Mouse (Mus musculus) right cerebral cortex, postnatal 10 days (tissue): ENCODE measurements around the gene Tspyl1.
"Not testable (repeated sequence)": the region's sequence is repeated elsewhere in the genome, so short reads cannot be mapped to it uniquely, and the experiment has no call there.

ENCODE experiments used
- DNase-seq, 2 experiments: peaks; one replicate each; pipeline ENCODE4 v3.0.0; 2021; ENCODE audit warnings: low spot score in 2 of 2

The Tspyl1 gene

GRCm38 (mm10) chr10:34281962-34282388, at the start of gene Tspyl1:
Gene Tspyl1 (plus strand): TSS chr10:34282190.
- DNase-seq, result peak; percentile 99

GRCm38 (mm10) chr10:34233418-34233817, 48.6 kb upstream of the Tspyl1 start:
- DNase-seq, result no peak

GRCm38 (mm10) chr10:34233931-34234745, 47.9 kb upstream of the Tspyl1 start:
- no peak for DNase-seq

GRCm38 (mm10) chr10:34235384-34235783, 46.6 kb upstream of the Tspyl1 start:
- peak; percentile 20 to 28 for DNase-seq

GRCm38 (mm10) chr10:34236569-34236968, 45.4 kb upstream of the Tspyl1 start:
- no peak for DNase-seq

- no peak for DNase-seq
Observed at GRCm38 (mm10) chr10:34238536-34238935, 43.5 kb upstream of the Tspyl1 start.

GRCm38 (mm10) chr10:34244745-34245144, 37.2 kb upstream of the Tspyl1 start:
- no peak for DNase-seq

GRCm38 (mm10) chr10:34246106-34246505, 35.9 kb upstream of the Tspyl1 start:
- DNase-seq, result no peak

GRCm38 (mm10) chr10:34247757-34248156, 34.2 kb upstream of the Tspyl1 start:
- DNase-seq, result no peak

GRCm38 (mm10) chr10:34249594-34249993, 32.4 kb upstream of the Tspyl1 start:
- DNase-seq, result no peak

GRCm38 (mm10) chr10:34252833-34253232, 29.2 kb upstream of the Tspyl1 start:
- not testable (repeated sequence) for DNase-seq

- DNase-seq, result no peak
Observed at GRCm38 (mm10) chr10:34265106-34265505, 16.9 kb upstream of the Tspyl1 start.

- DNase-seq, result no peak
Observed at GRCm38 (mm10) chr10:34267312-34268070, 14.5 kb upstream of the Tspyl1 start.

- DNase-seq, result peak; percentile 72 to 78
Observed at GRCm38 (mm10) chr10:34271681-34272080, 10.3 kb upstream of the Tspyl1 start.

- DNase-seq, result peak; percentile 72
Observed at GRCm38 (mm10) chr10:34280591-34281175, 1.3 kb upstream of the Tspyl1 start.

GRCm38 (mm10) chr10:34281211-34281961, 604 bp upstream of the Tspyl1 start:
- no peak for DNase-seq

- DNase-seq, result peak; percentile 65 to 73
Observed at GRCm38 (mm10) chr10:34282420-34283238, 639 bp downstream of the Tspyl1 start.

GRCm38 (mm10) chr10:34296911-34297298, 14.9 kb downstream of the Tspyl1 start:
- no peak for DNase-seq

GRCm38 (mm10) chr10:34297299-34297979, 15.4 kb downstream of the Tspyl1 start, which contains the start of gene Tspyl4:
Gene Tspyl4 (plus strand): TSS chr10:34297442.
- DNase-seq, result peak; percentile 97 to 98
